Mouse (Mus musculus): ENCODE data around the gene Gse1. TPM values are rescaled to one million over a fixed set of nuclear protein-coding genes. Genes with fewer than 3 reads are reported as not detected.

Gene Gse1
- polyA plus RNA-seq, 1 experiment from 2014 or later, result 22.2 TPM

GRCm38 (mm10) chr8:120491166-120491793 lies 263.0 kb downstream of the Gse1 start:
- 66% methylated on average over 5 of the region's 5 CpGs for WGBS
- ATAC-seq (replicated peaks; ENCODE audit: low FRiP score) (no peak), DNase-seq (ENCODE audit: low spot score) (no peak)
- Histone ChIP-seq H3K27me3 (ENCODE audit: control insufficient read depth, insufficient read depth, low read length) (no peaks in the 10 kb centered on the region; the same call in 1 of the 2 replicates), H3K4me1 (replicated peaks; ENCODE audit: control insufficient read depth, insufficient read depth, low read length) (peaks cover 53% of the 10 kb centered on the region), H3K4me3 (ENCODE audit: low read depth, low read length) (peak overlapping the region; percentile 87), H3K27ac (ENCODE audit: low read depth, low read length) (no peak overlapping the region), H3K9me3 (ENCODE audit: control insufficient read depth, low read length) (no peaks in the 10 kb centered on the region), H3K36me3 (ENCODE audit: control insufficient read depth, insufficient read depth, low read length) (no peaks in the 10 kb centered on the region), H3K4me2 (ENCODE audit: low read depth, low read length, severe bottlenecking) (peak overlapping the region; percentile 97), H3K9ac (ENCODE audit: low read length) (no peak overlapping the region)

DNA sequence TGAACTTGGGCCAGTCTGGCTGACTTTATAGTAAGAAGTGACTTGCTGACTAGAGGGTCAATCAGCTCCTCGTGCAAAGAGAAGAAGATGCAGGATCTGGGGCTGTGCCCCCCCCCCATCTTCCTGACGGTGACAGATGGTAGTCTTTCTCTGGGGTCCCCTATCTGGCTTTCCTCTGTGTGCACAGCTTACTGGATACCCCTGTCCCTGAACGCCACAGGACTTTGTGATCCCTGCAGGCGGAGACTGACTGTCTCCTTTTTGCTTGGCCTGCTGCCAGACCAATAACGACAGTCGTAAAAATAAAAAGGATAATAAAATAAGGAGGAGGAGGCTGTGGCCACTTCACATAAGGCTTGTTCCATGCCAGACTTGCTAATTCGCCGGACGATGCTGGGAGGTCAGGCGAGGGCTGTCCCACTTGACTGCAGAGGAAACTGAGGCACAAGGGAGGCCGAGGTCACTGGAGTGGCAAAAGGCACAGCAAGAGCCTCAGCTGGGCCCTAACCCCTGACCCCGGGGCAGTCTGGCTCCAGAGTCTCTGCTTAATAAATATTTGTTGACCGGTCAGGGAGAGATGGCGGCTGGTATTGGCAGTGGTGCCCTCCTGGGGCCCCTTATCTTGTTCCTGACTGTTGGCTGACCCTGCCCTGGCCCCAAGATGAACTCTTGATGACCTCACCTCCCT lies 264.1 kb downstream of the Gse1 start:
- Histone ChIP-seq H3K36me3 (ENCODE audit: control insufficient read depth, insufficient read depth, low read length) (no peaks in the 10 kb centered on the region), H3K27ac (ENCODE audit: low read depth, low read length) (no peak overlapping the region), H3K27me3 (ENCODE audit: control insufficient read depth, insufficient read depth, low read length) (no peaks in the 10 kb centered on the region; the same call in 1 of the 2 replicates), H3K4me3 (ENCODE audit: low read depth, low read length) (no peak overlapping the region), H3K9ac (ENCODE audit: low read length) (no peak overlapping the region), H3K4me2 (ENCODE audit: low read depth, low read length, severe bottlenecking) (peak overlapping the region; percentile 18; the same call in 1 of the 2 replicates), H3K4me1 (replicated peaks; ENCODE audit: control insufficient read depth, insufficient read depth, low read length) (peaks cover 56% of the 10 kb centered on the region), H3K9me3 (ENCODE audit: control insufficient read depth, low read length) (no peaks in the 10 kb centered on the region)
- ATAC-seq (replicated peaks; ENCODE audit: low FRiP score) (no peak), DNase-seq (ENCODE audit: low spot score) (no peak)
- 60% methylated on average over 14 of the region's 14 CpGs for WGBS

GRCm38 (mm10) chr8:120492881-120493220 lies 264.6 kb downstream of the Gse1 start:
- 58% methylated on average over 4 of the region's 4 CpGs for WGBS
- Histone ChIP-seq H3K27ac (ENCODE audit: low read depth, low read length) (no peak overlapping the region), H3K27me3 (ENCODE audit: control insufficient read depth, insufficient read depth, low read length) (no peaks in the 10 kb centered on the region; the same call in 1 of the 2 replicates), H3K4me2 (ENCODE audit: low read depth, low read length, severe bottlenecking) (peak overlapping the region; percentile 18; the same call in 1 of the 2 replicates), H3K9me3 (ENCODE audit: control insufficient read depth, low read length) (no peaks in the 10 kb centered on the region), H3K4me3 (ENCODE audit: low read depth, low read length) (no peak overlapping the region), H3K36me3 (ENCODE audit: control insufficient read depth, insufficient read depth, low read length) (no peaks in the 10 kb centered on the region), H3K9ac (ENCODE audit: low read length) (no peak overlapping the region), H3K4me1 (replicated peaks; ENCODE audit: control insufficient read depth, insufficient read depth, low read length) (peaks cover 59% of the 10 kb centered on the region)
- ATAC-seq (replicated peaks; ENCODE audit: low FRiP score) (no peak), DNase-seq (ENCODE audit: low spot score) (no peak)

DNA sequence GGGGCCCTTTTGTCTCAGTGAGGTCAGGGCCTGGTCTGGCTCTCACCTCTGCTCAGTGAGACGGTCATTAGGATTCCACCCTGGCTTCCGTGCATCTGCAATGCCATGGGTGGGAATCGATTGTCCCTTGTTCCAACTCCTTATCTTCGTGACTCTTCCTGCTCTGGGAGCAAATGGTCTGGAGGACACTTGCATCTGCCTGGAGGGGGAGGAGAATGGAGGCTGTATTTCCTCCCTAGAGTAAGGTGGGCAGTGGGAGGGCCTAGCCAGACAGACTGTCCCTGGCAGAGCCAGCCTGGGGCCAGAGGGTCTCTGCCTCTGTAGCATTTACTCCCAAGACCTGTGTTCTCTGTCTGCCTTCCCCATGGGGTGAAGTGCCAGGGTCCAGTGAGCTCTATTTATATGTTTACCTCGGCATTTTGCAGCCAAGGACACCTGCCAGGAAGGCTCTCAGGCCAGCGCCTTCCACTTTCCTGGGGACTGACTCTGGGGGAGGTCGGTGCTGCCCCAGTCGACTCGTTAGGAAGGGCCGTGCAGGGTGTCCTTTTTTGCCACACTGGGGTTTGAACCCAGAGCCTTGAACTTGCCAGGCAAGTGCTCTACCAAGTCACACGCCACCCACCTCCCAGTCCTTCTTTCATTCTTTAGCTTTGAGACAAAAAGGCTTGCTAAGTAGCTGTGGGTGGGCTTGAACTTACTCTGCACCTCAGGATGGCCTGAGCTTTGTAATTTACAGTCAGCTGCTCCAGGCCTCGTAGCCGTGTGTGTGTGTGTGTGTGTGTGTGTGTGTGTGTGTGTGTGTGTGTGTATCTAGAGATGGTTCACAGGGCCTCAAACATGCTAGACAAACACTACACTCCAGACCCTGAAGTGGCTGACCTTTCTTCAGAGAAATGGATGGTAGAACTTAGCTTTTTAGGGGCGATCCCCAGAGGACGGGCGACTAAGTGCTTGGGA lies 265.5 kb downstream of the Gse1 start:
- Histone ChIP-seq H3K4me3 (ENCODE audit: low read depth, low read length) (no peak overlapping the region), H3K4me1 (replicated peaks; ENCODE audit: control insufficient read depth, insufficient read depth, low read length) (peaks cover 68% of the 10 kb centered on the region), H3K9ac (ENCODE audit: low read length) (peak overlapping the region; percentile 13; the same call in 1 of the 2 replicates), H3K4me2 (ENCODE audit: low read depth, low read length, severe bottlenecking) (peak overlapping the region; percentile 18; the same call in 1 of the 2 replicates), H3K36me3 (ENCODE audit: control insufficient read depth, insufficient read depth, low read length) (no peaks in the 10 kb centered on the region), H3K27ac (ENCODE audit: low read depth, low read length) (no peak overlapping the region), H3K9me3 (ENCODE audit: control insufficient read depth, low read length) (no peaks in the 10 kb centered on the region), H3K27me3 (ENCODE audit: control insufficient read depth, insufficient read depth, low read length) (no peaks in the 10 kb centered on the region; the same call in 1 of the 2 replicates)
- WGBS, result 63% methylated on average over 16 of the region's 16 CpGs
- DNase-seq (ENCODE audit: low spot score) (no peak), ATAC-seq (replicated peaks; ENCODE audit: low FRiP score) (no peak)

- H3K36me3 ChIP-seq (ENCODE audit: control insufficient read depth, insufficient read depth, low read length), result no peaks in the 10 kb centered on the region
- H3K9ac ChIP-seq (ENCODE audit: low read length), result peak overlapping the region; percentile 16; the same call in 1 of the 2 replicates
- H3K27me3 ChIP-seq (ENCODE audit: control insufficient read depth, insufficient read depth, low read length), result no peaks in the 10 kb centered on the region; the same call in 1 of the 2 replicates
- WGBS, result 62% methylated on average over 15 of the region's 15 CpGs
- H3K4me1 ChIP-seq (replicated peaks; ENCODE audit: control insufficient read depth, insufficient read depth, low read length), result peaks cover 73% of the 10 kb centered on the region
- no peak overlapping the region for H3K4me3 ChIP-seq (ENCODE audit: low read depth, low read length)
- H3K27ac ChIP-seq (ENCODE audit: low read depth, low read length), result peak overlapping the region; percentile 27; the same call in 1 of the 2 replicates
- ATAC-seq (replicated peaks; ENCODE audit: low FRiP score) (no peak), DNase-seq (ENCODE audit: low spot score) (no peak)
- H3K9me3 ChIP-seq (ENCODE audit: control insufficient read depth, low read length), result no peaks in the 10 kb centered on the region
- H3K4me2 ChIP-seq (ENCODE audit: low read depth, low read length, severe bottlenecking), result peak overlapping the region; percentile 18; the same call in 1 of the 2 replicates
These were observed 266.6 kb downstream of the Gse1 start for GRCm38 (mm10) chr8:120494903-120495302.

DNA sequence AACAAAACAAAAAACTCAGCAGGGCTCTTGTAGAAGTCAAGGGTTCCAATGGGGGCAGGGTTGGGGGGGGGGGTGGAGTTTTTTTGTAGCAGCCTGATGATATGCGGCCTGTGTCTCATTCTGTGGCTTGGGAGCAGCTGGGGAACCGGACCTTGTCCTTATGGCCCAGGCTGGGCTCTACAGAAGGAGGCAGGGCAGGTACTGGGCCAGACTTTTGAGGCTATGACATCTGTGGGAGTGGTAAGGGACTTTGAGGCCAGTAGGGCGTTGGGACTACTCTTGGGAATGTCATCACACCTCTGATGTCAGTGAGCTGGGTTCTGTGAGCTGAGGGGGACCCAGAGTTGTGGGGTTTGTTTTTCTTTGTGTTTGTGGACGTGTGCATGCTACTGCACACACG lies 267.2 kb downstream of the Gse1 start:
- WGBS, result 72% methylated on average over 5 of the region's 5 CpGs
- DNase-seq (ENCODE audit: low spot score) (no peak), ATAC-seq (replicated peaks; ENCODE audit: low FRiP score) (no peak)
- Histone ChIP-seq H3K4me2 (ENCODE audit: low read depth, low read length, severe bottlenecking) (no peak overlapping the region), H3K36me3 (ENCODE audit: control insufficient read depth, insufficient read depth, low read length) (no peaks in the 10 kb centered on the region), H3K27ac (ENCODE audit: low read depth, low read length) (peak overlapping the region; percentile 27; the same call in 1 of the 2 replicates), H3K4me1 (replicated peaks; ENCODE audit: control insufficient read depth, insufficient read depth, low read length) (peaks cover 69% of the 10 kb centered on the region), H3K9me3 (ENCODE audit: control insufficient read depth, low read length) (no peaks in the 10 kb centered on the region), H3K4me3 (ENCODE audit: low read depth, low read length) (no peak overlapping the region), H3K9ac (ENCODE audit: low read length) (no peak overlapping the region), H3K27me3 (ENCODE audit: control insufficient read depth, insufficient read depth, low read length) (no peaks in the 10 kb centered on the region; the same call in 1 of the 2 replicates)

- Histone ChIP-seq H3K36me3 (ENCODE audit: control insufficient read depth, insufficient read depth, low read length) (no peaks in the 10 kb centered on the region), H3K27me3 (ENCODE audit: control insufficient read depth, insufficient read depth, low read length) (no peaks in the 10 kb centered on the region; the same call in 1 of the 2 replicates), H3K4me1 (replicated peaks; ENCODE audit: control insufficient read depth, insufficient read depth, low read length) (peaks cover 63% of the 10 kb centered on the region), H3K4me2 (ENCODE audit: low read depth, low read length, severe bottlenecking) (no peak overlapping the region; the same call in 1 of the 2 replicates), H3K9me3 (ENCODE audit: control insufficient read depth, low read length) (no peaks in the 10 kb centered on the region), H3K27ac (ENCODE audit: low read depth, low read length) (no peak overlapping the region), H3K4me3 (ENCODE audit: low read depth, low read length) (no peak overlapping the region), H3K9ac (ENCODE audit: low read length) (no peak overlapping the region)
- no peak for DNase-seq (ENCODE audit: low spot score)
- no peak for ATAC-seq (replicated peaks; ENCODE audit: low FRiP score)
- WGBS, result 97% methylated on average over 15 of the region's 15 CpGs
These were observed 268.2 kb downstream of the Gse1 start for GRCm38 (mm10) chr8:120496478-120496877.

DNA sequence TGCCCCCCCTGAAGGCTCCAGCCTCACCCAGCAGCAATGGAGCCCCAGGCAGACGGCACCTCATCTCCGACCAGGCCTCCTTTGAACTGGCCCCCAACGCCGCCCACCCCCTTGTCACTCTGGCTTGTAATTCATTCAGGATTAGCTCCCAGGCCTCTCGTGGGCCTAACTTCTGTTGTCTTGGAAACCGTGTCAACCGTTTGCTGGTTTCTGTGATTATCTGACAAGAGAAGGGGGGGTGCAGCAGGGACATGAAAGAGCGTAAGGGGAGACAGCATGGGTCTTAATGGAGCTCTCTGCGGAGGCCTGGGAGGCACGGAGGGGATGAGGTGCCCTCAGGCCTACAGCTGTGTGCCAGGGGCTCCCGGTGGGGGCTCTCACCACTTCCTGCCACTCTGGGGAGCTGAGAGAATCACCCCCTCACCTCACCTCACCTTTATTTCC lies 269.3 kb downstream of the Gse1 start:
- no peaks in the 10 kb centered on the region for H3K36me3 ChIP-seq (ENCODE audit: control insufficient read depth, insufficient read depth, low read length)
- H3K4me2 ChIP-seq (ENCODE audit: low read depth, low read length, severe bottlenecking), result peak overlapping the region; percentile 44
- ATAC-seq (replicated peaks; ENCODE audit: low FRiP score), result peak; percentile 67
- no peak overlapping the region for H3K4me3 ChIP-seq (ENCODE audit: low read depth, low read length)
- H3K27me3 ChIP-seq (ENCODE audit: control insufficient read depth, insufficient read depth, low read length), result no peaks in the 10 kb centered on the region; the same call in 1 of the 2 replicates
- peak; percentile 79 for DNase-seq (ENCODE audit: low spot score)
- peak overlapping the region; percentile 55 for H3K27ac ChIP-seq (ENCODE audit: low read depth, low read length)
- WGBS, result 6% methylated on average over 11 of the region's 11 CpGs
- H3K9me3 ChIP-seq (ENCODE audit: control insufficient read depth, low read length), result no peaks in the 10 kb centered on the region
- peak overlapping the region; percentile 39; the same call in 1 of the 2 replicates for H3K9ac ChIP-seq (ENCODE audit: low read length)
- peaks cover 60% of the 10 kb centered on the region for H3K4me1 ChIP-seq (replicated peaks; ENCODE audit: control insufficient read depth, insufficient read depth, low read length)
